Mouse (Mus musculus): ENCODE results near the gene Fshb.

GRCm38 (mm10) chr2:107035980-107036379 lies 23.5 kb downstream of the Fshb start:
- no peak for TF ChIP-seq POLR2A (IDR thresholded peaks at IDR 0.05; ENCODE audit: control insufficient read depth, low read depth, low read length)
- no peak for TF ChIP-seq CTCF (IDR thresholded peaks at IDR 0.05; ENCODE audit: control insufficient read depth, insufficient read depth, insufficient replicate concordance, low read depth, low read length)

All from testis, adult 2 months (tissue).